Mouse (Mus musculus): ENCODE measurements around the gene Fer1l4. TPM values are rescaled to one million over a fixed set of nuclear protein-coding genes. Genes with fewer than 3 reads are reported as not detected.

Gene Fer1l4
- total and polyA plus RNA-seq, 2 experiments from 2014 or later = 0.19 TPM; not detected in 1

DNA sequence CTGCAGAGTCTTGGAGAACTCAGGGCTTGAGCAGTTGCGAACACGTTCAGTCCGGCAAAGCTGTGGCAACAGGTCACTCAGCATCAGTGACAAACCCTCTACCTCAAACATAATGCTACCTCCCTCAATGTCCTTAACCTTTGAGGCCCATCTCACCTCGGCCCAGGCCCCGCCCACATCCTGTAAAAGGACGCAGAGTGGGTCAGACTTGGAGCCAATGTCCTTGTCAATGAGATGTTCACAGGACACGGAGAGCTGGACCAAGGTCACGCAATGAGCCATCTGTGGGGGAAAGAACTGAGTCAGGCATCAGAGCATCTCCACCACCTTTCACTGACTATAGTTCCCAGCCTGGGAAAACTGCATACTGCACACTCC, 26.4 kb upstream of the Fer1l4 start:
- Histone ChIP-seq H3K9me3 (ENCODE audit: low read length) (no peaks in the 10 kb centered on the region), H3K9ac (no peak overlapping the region), H3K4me3 (ENCODE audit: low read depth, low read length) (no peak overlapping the region), H3K36me3 (ENCODE audit: insufficient read depth) (peaks cover 50% of the 10 kb centered on the region), H3K4me1 (ENCODE audit: insufficient read depth) (peaks cover 3% of the 10 kb centered on the region; the same call in 1 of the 2 replicates), H3K27me3 (ENCODE audit: insufficient read depth, low read length) (no peaks in the 10 kb centered on the region), H3K27ac (ENCODE audit: low read depth, low read length) (no peak overlapping the region), H3K4me2 (ENCODE audit: low read depth) (no peak overlapping the region)
- ATAC-seq = no peak
- DNase-seq = no peak
- WGBS = 91% methylated on average over 8 of the region's 8 CpGs
- TF ChIP-seq CTCF (IDR thresholded peaks at IDR 0.05; ENCODE audit: low read depth) = no peak

DNA sequence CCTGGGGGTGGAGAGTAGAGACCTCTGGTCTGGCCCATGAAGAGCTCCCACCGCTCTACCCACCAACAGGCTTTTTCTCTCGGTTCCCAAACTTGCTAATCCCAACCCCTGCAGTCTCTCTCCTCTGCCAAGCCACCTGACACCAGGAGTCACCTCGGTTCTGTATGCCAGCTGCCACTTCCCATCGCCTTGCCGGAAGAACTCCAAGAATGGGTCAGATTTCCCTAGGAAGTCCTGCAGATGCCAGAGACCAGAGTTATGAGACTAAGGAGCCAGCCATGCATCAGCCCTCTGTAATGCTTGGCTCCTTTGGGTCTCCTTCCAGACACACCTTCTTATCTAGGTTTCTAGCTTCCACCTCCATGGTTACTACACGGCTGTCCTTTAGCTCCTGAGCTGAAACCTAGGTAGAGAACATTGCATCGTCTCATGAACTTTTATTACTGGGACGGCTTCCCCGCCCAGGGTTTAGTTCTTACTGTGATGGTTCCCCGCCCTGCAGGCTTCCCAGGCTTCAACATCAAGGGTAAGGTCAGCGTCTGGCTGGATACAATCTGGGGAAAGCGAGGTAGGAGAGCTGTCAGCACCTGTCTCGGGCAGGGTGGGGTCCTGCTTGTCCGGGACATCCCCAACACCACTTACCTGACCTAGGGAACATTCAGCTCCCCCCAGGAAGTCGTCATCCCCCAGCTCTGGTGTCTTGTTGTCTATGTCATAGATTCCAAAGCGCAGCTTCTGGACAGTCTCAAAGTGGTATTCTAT, 25.9 kb upstream of the Fer1l4 start:
- Histone ChIP-seq H3K27ac (ENCODE audit: low read depth, low read length) (no peak overlapping the region), H3K4me3 (ENCODE audit: low read depth, low read length) (no peak overlapping the region), H3K9me3 (ENCODE audit: low read length) (no peaks in the 10 kb centered on the region), H3K4me1 (ENCODE audit: insufficient read depth) (peaks cover 3% of the 10 kb centered on the region; the same call in 1 of the 2 replicates), H3K9ac (no peak overlapping the region), H3K4me2 (ENCODE audit: low read depth) (no peak overlapping the region), H3K36me3 (ENCODE audit: insufficient read depth) (peaks cover 55% of the 10 kb centered on the region), H3K27me3 (ENCODE audit: insufficient read depth, low read length) (no peaks in the 10 kb centered on the region)
- DNase-seq (no peak), ATAC-seq (no peak)
- TF ChIP-seq CTCF (IDR thresholded peaks at IDR 0.05; ENCODE audit: low read depth) = no peak
- 91% methylated on average over 16 of the region's 16 CpGs for WGBS

DNA sequence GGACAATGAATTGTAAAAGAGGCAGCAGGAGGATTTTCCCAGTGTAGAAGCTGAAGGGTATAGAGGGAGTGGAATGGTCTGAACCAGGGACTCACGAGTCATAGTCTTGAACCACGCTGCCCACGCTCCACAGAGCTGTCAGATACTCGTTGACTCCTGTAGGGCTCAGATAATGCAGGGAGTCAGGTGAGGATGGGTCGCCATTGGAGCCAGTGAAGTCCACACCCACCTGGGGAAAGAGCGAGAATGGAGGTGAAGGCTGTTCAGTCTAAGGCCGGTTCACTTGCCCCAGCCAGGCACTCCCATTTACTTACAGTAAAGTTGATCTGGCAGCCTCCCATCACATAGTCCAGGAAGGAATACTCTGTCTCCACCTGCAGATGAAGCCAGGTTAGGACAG, 24.7 kb upstream of the Fer1l4 start:
- H3K36me3 ChIP-seq (ENCODE audit: insufficient read depth) = peaks cover 67% of the 10 kb centered on the region
- no peak overlapping the region for H3K27ac ChIP-seq (ENCODE audit: low read depth, low read length)
- no peak for TF ChIP-seq CTCF (IDR thresholded peaks at IDR 0.05; ENCODE audit: low read depth)
- no peak overlapping the region for H3K4me3 ChIP-seq (ENCODE audit: low read depth, low read length)
- H3K27me3 ChIP-seq (ENCODE audit: insufficient read depth, low read length) = no peaks in the 10 kb centered on the region
- no peak for ATAC-seq
- H3K4me1 ChIP-seq (ENCODE audit: insufficient read depth) = peaks cover 2% of the 10 kb centered on the region; the same call in 1 of the 2 replicates
- no peaks in the 10 kb centered on the region for H3K9me3 ChIP-seq (ENCODE audit: low read length)
- no peak overlapping the region for H3K4me2 ChIP-seq (ENCODE audit: low read depth)
- no peak for DNase-seq
- no peak overlapping the region for H3K9ac ChIP-seq
- 92% methylated on average over 7 of the region's 7 CpGs for WGBS

DNA sequence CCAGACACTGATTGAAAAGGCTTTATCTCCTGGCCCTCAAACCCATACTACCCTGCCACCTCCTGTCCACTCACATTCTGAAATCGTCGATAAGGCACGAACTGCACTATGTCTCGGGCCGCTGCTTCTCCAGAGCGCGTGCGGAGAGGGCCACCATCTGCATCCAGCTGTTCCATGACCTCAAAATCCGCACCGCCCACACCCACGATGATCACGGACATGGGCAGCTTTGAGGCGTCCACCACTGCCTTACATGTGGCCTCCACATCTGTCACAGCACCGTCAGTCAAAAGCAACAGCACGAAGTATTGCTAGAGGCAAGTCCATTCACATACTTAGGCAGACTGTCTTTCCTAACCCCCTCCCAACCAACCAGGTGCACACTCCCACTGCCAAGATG, 21.0 kb upstream of the Fer1l4 start:
- WGBS = 95% methylated on average over 15 of the region's 15 CpGs
- Histone ChIP-seq H3K9me3 (ENCODE audit: low read length) (no peaks in the 10 kb centered on the region), H3K9ac (no peak overlapping the region), H3K4me2 (ENCODE audit: low read depth) (no peak overlapping the region), H3K27me3 (ENCODE audit: insufficient read depth, low read length) (no peaks in the 10 kb centered on the region), H3K27ac (ENCODE audit: low read depth, low read length) (no peak overlapping the region), H3K36me3 (ENCODE audit: insufficient read depth) (peaks cover 82% of the 10 kb centered on the region), H3K4me3 (ENCODE audit: low read depth, low read length) (no peak overlapping the region), H3K4me1 (ENCODE audit: insufficient read depth) (no peaks in the 10 kb centered on the region)
- ATAC-seq (no peak), DNase-seq (no peak)
- TF ChIP-seq CTCF (IDR thresholded peaks at IDR 0.05; ENCODE audit: low read depth) = no peak

DNA sequence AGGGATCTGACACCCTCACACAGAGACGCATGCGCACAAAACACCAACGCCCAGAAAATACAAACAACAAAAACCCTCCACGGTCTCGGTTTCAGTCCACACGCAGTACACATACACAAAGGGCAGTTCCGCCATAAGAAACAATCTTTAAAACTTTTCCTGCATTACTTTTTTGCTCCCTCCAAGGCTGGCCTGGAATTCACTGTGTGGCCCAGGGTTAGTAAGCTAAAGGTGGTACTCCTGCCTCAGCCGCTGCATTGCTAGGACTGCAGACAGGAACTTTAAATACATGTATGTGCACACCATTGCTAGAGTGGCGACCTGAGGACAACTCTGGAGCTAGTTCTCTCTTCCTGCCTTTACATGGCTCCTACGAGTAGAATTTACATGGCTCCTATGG, 18.5 kb upstream of the Fer1l4 start:
- H3K9me3 ChIP-seq (ENCODE audit: low read length) = no peaks in the 10 kb centered on the region
- TF ChIP-seq CTCF (IDR thresholded peaks at IDR 0.05; ENCODE audit: low read depth) = no peak
- no peak overlapping the region for H3K4me2 ChIP-seq (ENCODE audit: low read depth)
- no peak for ATAC-seq
- 95% methylated on average over 10 of the region's 10 CpGs for WGBS
- no peak overlapping the region for H3K27ac ChIP-seq (ENCODE audit: low read depth, low read length)
- no peak overlapping the region for H3K9ac ChIP-seq
- H3K4me1 ChIP-seq (ENCODE audit: insufficient read depth) = peaks cover 1% of the 10 kb centered on the region; the same call in 1 of the 2 replicates
- no peaks in the 10 kb centered on the region for H3K27me3 ChIP-seq (ENCODE audit: insufficient read depth, low read length)
- no peak for DNase-seq
- no peak overlapping the region for H3K4me3 ChIP-seq (ENCODE audit: low read depth, low read length)
- peaks cover 63% of the 10 kb centered on the region for H3K36me3 ChIP-seq (ENCODE audit: insufficient read depth)

DNA sequence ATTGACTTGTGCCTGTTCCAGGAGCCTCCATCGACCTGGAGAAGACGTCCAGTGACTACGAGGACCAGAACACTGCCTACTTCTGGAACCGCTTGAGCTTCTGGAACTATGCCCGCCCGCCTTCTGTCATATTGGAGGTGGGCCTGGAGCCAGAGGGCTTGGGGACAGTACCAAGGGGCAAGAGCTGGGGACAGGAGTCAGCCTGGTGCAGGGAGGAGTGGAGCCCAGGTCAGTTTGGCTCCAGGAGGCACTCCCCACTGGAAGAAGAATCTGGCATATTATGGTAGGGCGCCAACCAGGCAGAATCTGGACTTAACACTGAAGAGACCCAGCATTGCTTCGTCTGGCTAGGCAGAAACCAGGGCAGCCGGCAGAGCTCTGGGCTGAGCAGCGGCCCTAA, 15.2 kb upstream of the Fer1l4 start:
- Histone ChIP-seq H3K4me1 (ENCODE audit: insufficient read depth) (peaks cover 5% of the 10 kb centered on the region; the same call in 1 of the 2 replicates), H3K4me3 (ENCODE audit: low read depth, low read length) (no peak overlapping the region), H3K36me3 (ENCODE audit: insufficient read depth) (peaks cover 30% of the 10 kb centered on the region), H3K9me3 (ENCODE audit: low read length) (no peaks in the 10 kb centered on the region), H3K9ac (no peak overlapping the region), H3K27me3 (ENCODE audit: insufficient read depth, low read length) (no peaks in the 10 kb centered on the region), H3K27ac (ENCODE audit: low read depth, low read length) (no peak overlapping the region), H3K4me2 (ENCODE audit: low read depth) (no peak overlapping the region)
- WGBS = 88% methylated on average over 10 of the region's 10 CpGs
- DNase-seq = no peak
- TF ChIP-seq CTCF (IDR thresholded peaks at IDR 0.05; ENCODE audit: low read depth) = no peak
- no peak for ATAC-seq

DNA sequence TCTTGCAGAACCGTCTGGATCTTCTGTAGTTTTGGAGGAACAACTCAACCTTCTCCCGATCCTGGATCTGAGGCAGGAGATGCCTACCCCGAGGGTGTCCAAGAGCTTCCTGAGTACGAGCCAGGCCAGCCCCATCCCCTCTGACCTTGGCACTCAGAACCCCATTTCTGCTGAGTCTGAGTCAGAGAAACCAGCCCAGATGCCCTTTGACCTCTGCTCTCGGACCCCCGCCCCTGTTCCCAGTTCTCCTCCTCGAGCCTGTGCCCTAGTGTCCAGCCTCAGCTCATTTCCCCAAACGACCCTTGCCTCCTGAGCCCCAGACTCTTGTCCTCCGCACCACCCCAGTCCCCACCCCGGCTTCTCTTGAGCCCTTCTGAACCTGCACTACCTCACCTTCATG, 13.4 kb upstream of the Fer1l4 start:
- H3K4me2 ChIP-seq (ENCODE audit: low read depth) = peak overlapping the region; percentile 97
- H3K9ac ChIP-seq = peak overlapping the region; percentile 79
- ATAC-seq (no peak; the same call in 1 of the 2 replicates), DNase-seq (no peak)
- WGBS = 33% methylated on average over 10 of the region's 10 CpGs
- H3K27ac ChIP-seq (ENCODE audit: low read depth, low read length) = no peak overlapping the region
- peaks cover 19% of the 10 kb centered on the region; the same call in 1 of the 2 replicates for H3K36me3 ChIP-seq (ENCODE audit: insufficient read depth)
- TF ChIP-seq CTCF (IDR thresholded peaks at IDR 0.05; ENCODE audit: low read depth) = no peak
- no peaks in the 10 kb centered on the region for H3K9me3 ChIP-seq (ENCODE audit: low read length)
- peak overlapping the region; percentile 57 for H3K4me3 ChIP-seq (ENCODE audit: low read depth, low read length)
- no peaks in the 10 kb centered on the region for H3K27me3 ChIP-seq (ENCODE audit: insufficient read depth, low read length)
- H3K4me1 ChIP-seq (ENCODE audit: insufficient read depth) = peaks cover 5% of the 10 kb centered on the region; the same call in 1 of the 2 replicates

Measured in forebrain, postnatal 0 days (tissue).